Mouse (Mus musculus) lung, adult 2 months (tissue): ENCODE results near the gene Sash1.

Experiments used
- CTCF ChIP-seq: fragments of 200-500 bp; IDR thresholded peaks from 2 replicates; pipeline ENCODE4 v1.5.1; 2011; ENCODE audit warnings: mild to moderate bottlenecking, low read length, control low read depth; ENCODE audit not compliant: insufficient read depth
- POLR2A ChIP-seq: fragments of 200-500 bp; IDR thresholded peaks from 2 replicates; pipeline ENCODE4 v1.6.1; 2011; ENCODE audit warnings: low read depth, mild to moderate bottlenecking, control low read depth, low read length, borderline replicate concordance; ENCODE audit errors: extremely low read depth

DNA sequence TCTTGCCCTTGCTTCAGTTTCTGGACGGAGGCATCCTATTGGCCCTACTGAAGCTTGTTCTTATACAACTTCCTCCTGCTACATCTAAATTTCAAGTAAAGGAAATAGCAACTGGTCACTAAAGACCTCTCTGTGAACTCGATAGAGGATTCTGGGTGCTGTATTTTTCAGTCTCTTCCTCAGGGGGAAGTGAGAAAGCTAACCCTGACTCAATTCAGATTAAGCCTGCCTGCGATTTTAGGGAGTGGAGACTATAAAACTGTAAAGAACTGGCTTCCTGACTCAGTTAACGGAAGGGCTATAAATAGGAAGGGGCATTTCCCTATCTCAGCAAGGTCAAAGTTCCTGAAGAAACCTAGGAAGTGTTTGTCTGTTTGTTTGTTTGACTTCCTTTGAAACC lies 26.3 kb upstream of the Sash1 start:
- TF ChIP-seq CTCF (no peak), POLR2A (no peak)
